Mouse (Mus musculus) left cerebral cortex, postnatal 36 days (tissue): ENCODE data around the gene Zfp68. TPM values are rescaled to one million over a fixed set of nuclear protein-coding genes. Genes with fewer than 3 reads are reported as not detected.

Source experiments
- microRNA-seq: library from miRNA; unstranded; fragments of <30 nt; microRNA quantifications from one replicate; pipeline ENCODE4 v1.2.0, GENCODE M21; 2022
- total RNA-seq, 2 experiments: library from RNA; stranded (reverse); gene quantifications; 2 replicates each; pipeline ENCODE4 v1.2.3; 2021

Zfp68 gene
- total RNA-seq, 2 experiments from 2014 or later = 26.9 to 31.3 TPM

Small RNAs within 50 kb of the gene (microRNA-seq; reads per million reads assigned to microRNA genes)
- not detected for gene Gm24082

Other genes with a start within 250 kb of the Zfp68 start
- 10 to 100 TPM; 18.6 to 28.1 TPM for gene Zfp157, start 178.3 kb downstream of the Zfp68 start, total RNA-seq
- gene 1700123K08Rik, start 55.0 kb downstream of the Zfp68 start, total RNA-seq = not detected
- gene A430033K04Rik, start 3.1 kb upstream of the Zfp68 start, total RNA-seq = 10 to 100 TPM; 11.3 to 16.4 TPM
- gene Fam20c, start 134.8 kb upstream of the Zfp68 start, total RNA-seq = 10 to 100 TPM; 35.3 to 42.8 TPM
- not detected for gene Gm5294, start 200.3 kb upstream of the Zfp68 start, total RNA-seq